18 mouse cellular contexts compared by ENCODE assay signal in the genomic region with DNA sequence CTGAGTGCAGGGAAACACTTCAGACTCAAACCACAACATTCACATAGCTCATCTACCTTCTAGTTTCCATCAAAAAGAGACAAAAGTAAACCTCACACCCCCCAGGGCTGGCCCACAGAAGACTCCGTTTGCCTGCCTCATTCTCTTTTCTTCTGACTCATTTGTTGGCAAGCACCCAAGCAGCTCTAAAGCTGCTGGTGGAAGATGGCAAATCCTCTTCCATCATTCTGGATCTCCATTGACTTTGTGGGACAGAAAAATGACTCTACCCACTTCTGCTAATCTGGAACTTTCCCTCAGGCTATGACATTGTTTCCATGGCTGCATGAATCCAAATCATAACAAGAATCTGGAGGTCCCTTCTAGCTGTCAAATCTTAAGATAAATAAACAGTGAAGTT.
DNase-seq lines count a peak whose midpoint lies in the region; ATAC-seq lines count a peak whose summit lies in the region.
"Had no signal": no experiment of that assay in that cellular context is flagged by ENCODE, and none has a peak within 500 bp of the region (broad histone marks: within the 10 kb centered on the region; RNA-seq: fewer than 3 reads in every experiment).

No protein-coding gene starts in this region.

- no peak overlapping the region for H3K4me2 ChIP-seq in embryonic facial prominence, embryonic 14.5 days (ENCODE audit: low read depth, low read length)
- H3K4me2 ChIP-seq: heart, embryonic 11.5 days; heart, embryonic 15.5 days; hindbrain, embryonic 13.5 days had no signal

- 35% methylated on average over 1 of the region's 1 CpGs for WGBS in embryonic facial prominence, embryonic 14.5 days
- WGBS in embryonic facial prominence, embryonic 10.5 days = 71% methylated on average over 1 of the region's 1 CpGs

- no peak overlapping the region for H3K9ac ChIP-seq in embryonic facial prominence, embryonic 14.5 days (ENCODE audit: low read depth, low read length)
- H3K9ac ChIP-seq: heart, embryonic 15.5 days; hindbrain, embryonic 13.5 days had no signal

- no peaks in the 10 kb centered on the region for H3K36me3 ChIP-seq in embryonic facial prominence, embryonic 14.5 days (ENCODE audit: control insufficient read depth, insufficient read depth, low read length)
- no peaks in the 10 kb centered on the region for H3K36me3 ChIP-seq in embryonic facial prominence, embryonic 10.5 days (replicated peaks)
- H3K36me3 ChIP-seq: heart, embryonic 15.5 days; hindbrain, embryonic 13.5 days had no signal

- no peaks in the 10 kb centered on the region for H3K4me1 ChIP-seq in embryonic facial prominence, embryonic 14.5 days (ENCODE audit: control insufficient read depth, insufficient read depth, low read length)
- H3K4me1 ChIP-seq in embryonic facial prominence, embryonic 10.5 days = peaks cover 9% of the 10 kb centered on the region
- H3K4me1 ChIP-seq: heart, embryonic 15.5 days had no signal

- no peak overlapping the region for H3K4me3 ChIP-seq in embryonic facial prominence, embryonic 14.5 days (ENCODE audit: low read depth, low read length)
- H3K4me3 ChIP-seq in embryonic facial prominence, embryonic 10.5 days = no peak overlapping the region
- H3K4me3 ChIP-seq: heart, embryonic 15.5 days; hindbrain, embryonic 13.5 days had no signal

- no peak overlapping the region for H3K27ac ChIP-seq in embryonic facial prominence, embryonic 14.5 days (replicated peaks; ENCODE audit: low read depth, low read length)
- H3K27ac ChIP-seq in embryonic facial prominence, embryonic 10.5 days (replicated peaks) = no peak overlapping the region
- H3K27ac ChIP-seq: heart, embryonic 15.5 days; hindbrain, embryonic 13.5 days; hindbrain, postnatal 0 days had no signal

- H3K27me3 ChIP-seq in embryonic facial prominence, embryonic 14.5 days (replicated peaks; ENCODE audit: control insufficient read depth, insufficient read depth, low read length) = no peaks in the 10 kb centered on the region
- H3K27me3 ChIP-seq in embryonic facial prominence, embryonic 10.5 days (replicated peaks; ENCODE audit: low read depth, poor library complexity, severe bottlenecking) = 0 out of 2 replicates have a peak, but pooled peaks cover 3% of the 10 kb centered on the region
- H3K27me3 ChIP-seq: heart, embryonic 15.5 days; hindbrain, embryonic 13.5 days had no signal

- DNase-seq in embryonic facial prominence, embryonic 14.5 days (ENCODE audit: low spot score) = peak; percentile 48
- DNase-seq in embryonic facial prominence, embryonic 10.5 days (ENCODE audit: low spot score) = no peak
- DNase-seq in lung, postnatal 36 days = peak; percentile 29
- no peak for DNase-seq in lung, adult 18-20 months
- peak; percentile 81 for DNase-seq in Muller cell, postnatal 12 days (ENCODE audit: inconsistent ontology term)
- no peak for DNase-seq in thymus, postnatal 14 days
- no peak for DNase-seq in heart, adult 8-10 months (ENCODE audit: low spot score)
- DNase-seq: adrenal gland, postnatal 14 days; cerebellum, adult 11-12 months; cerebellum, adult 9-11 months; gastrocnemius, postnatal 10 days; heart, adult 18-20 months; heart, postnatal 14 days had no signal

- H3K9me3 ChIP-seq in embryonic facial prominence, embryonic 14.5 days (ENCODE audit: control insufficient read depth, low read length) = peaks cover 10% of the 10 kb centered on the region
- peaks cover 8% of the 10 kb centered on the region for H3K9me3 ChIP-seq in embryonic facial prominence, embryonic 10.5 days
- H3K9me3 ChIP-seq: heart, embryonic 15.5 days had no signal

- ATAC-seq in embryonic facial prominence, embryonic 14.5 days (ENCODE audit: low read depth) = no peak
- ATAC-seq: forebrain, embryonic 16.5 days; hindbrain, postnatal 0 days had no signal

Comparison
In these comparisons a context has a peak if more than half of its experiments do, and no peak if none do; other contexts are left out.
1. DNase-seq: peak in embryonic facial prominence, embryonic 14.5 days (single experiment), lung, postnatal 36 days (single experiment) and Muller cell, postnatal 12 days (single experiment); none in embryonic facial prominence, embryonic 10.5 days (single experiment), lung, adult 18-20 months (0 of 2), thymus, postnatal 14 days (single experiment) and heart, adult 8-10 months (single experiment).